Mouse (Mus musculus) forebrain, embryonic 15.5 days (tissue): Measurements from ENCODE around the gene Mlc1. TPM values are rescaled to one million over a fixed set of nuclear protein-coding genes. Genes with fewer than 3 reads are reported as not detected.

Source experiments
- ATAC-seq: fragments of 200-750 bp; cut with Nextera tagmentation; replicated peaks from 2 replicates; pipeline ENCODE4 v1.8.0; 2017; ENCODE audit warnings: mild to moderate bottlenecking, moderate TSS enrichment, moderate library complexity
- H3K27ac ChIP-seq: fragments of 300-500 bp; sonication (generic); replicated peaks from 2 replicates; pipeline ENCODE4 v1.5.1; 2015; ENCODE audit warnings: mild to moderate bottlenecking, inconsistent platforms
- H3K27me3 ChIP-seq: fragments of 300-500 bp; sonication (generic); 2 replicates; pipeline ENCODE4 v1.6.1; 2015; ENCODE audit warnings: inconsistent platforms
- H3K36me3 ChIP-seq: fragments of 300-500 bp; sonication (generic); 2 replicates; pipeline ENCODE4 v1.6.1; 2015; ENCODE audit warnings: mild to moderate bottlenecking, inconsistent platforms
- H3K4me1 ChIP-seq: fragments of 300-500 bp; sonication (generic); 2 replicates; pipeline ENCODE4 v1.6.1; 2015; ENCODE audit warnings: inconsistent platforms
- H3K4me2 ChIP-seq: fragments of 300-500 bp; sonication (generic); replicated peaks from 2 replicates; pipeline ENCODE4 v1.6.1; 2015; ENCODE audit warnings: mild to moderate bottlenecking, inconsistent platforms
- H3K4me3 ChIP-seq: fragments of 300-500 bp; sonication (generic); 2 replicates; pipeline ENCODE4 v1.5.1; 2015; ENCODE audit warnings: mild to moderate bottlenecking, inconsistent platforms
- H3K9ac ChIP-seq: fragments of 300-500 bp; sonication (generic); replicated peaks from 2 replicates; pipeline ENCODE4 v1.6.1; 2015; ENCODE audit warnings: mild to moderate bottlenecking, inconsistent platforms
- H3K9me3 ChIP-seq: fragments of 300-500 bp; sonication (generic); 2 replicates; pipeline ENCODE4 v1.6.1; 2016; ENCODE audit warnings: inconsistent platforms
- WGBS: fragments of 180-500 bp; shearing (Covaris S2); methylation state at CpG from one replicate; pipeline ENCODE4 v1.1.7; 2015; ENCODE audit warnings: mixed read lengths; 5-methylcytosine and 5-hydroxymethylcytosine counted together
- polyA plus RNA-seq: library from polyadenylated mRNA; unstranded; fragments of >200 nt; fragmentation: Nextera tagmentation; extraction: Ambion mirVana; gene quantifications from 2 replicates; pipeline ENCODE4 v1.2.1, GENCODE M21; 2015

Gene Mlc1
- polyA plus RNA-seq, 1 experiment from 2014 or later: 36.6 TPM

DNA sequence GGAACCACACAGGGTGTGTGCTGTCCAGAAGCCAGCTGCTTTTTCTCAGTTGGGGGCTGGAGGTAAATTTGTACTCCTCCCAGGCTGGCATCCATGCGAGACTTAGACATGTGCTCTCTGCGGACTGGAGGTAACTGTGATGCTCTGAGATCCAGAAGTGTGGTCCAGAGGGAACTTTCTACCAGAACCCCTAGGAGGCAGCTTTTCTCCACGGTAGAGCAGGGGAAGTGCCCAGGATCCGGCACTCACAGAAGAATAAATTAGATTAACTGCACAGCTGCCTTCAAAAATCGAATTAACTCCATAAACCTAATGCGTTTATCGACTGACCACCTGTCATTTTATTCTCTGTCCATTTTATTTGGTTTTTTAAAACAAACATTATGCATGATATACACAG, 44.7 kb downstream of the Mlc1 start:
- Histone ChIP-seq H3K27ac (no peak overlapping the region), H3K4me2 (no peak overlapping the region), H3K4me3 (no peak overlapping the region), H3K36me3 (no peaks in the 10 kb centered on the region), H3K27me3 (no peaks in the 10 kb centered on the region), H3K9ac (no peak overlapping the region), H3K4me1 (no peaks in the 10 kb centered on the region), H3K9me3 (no peaks in the 10 kb centered on the region)
- ATAC-seq: no peak
- 55% methylated on average over 7 of the region's 7 CpGs for WGBS

- Histone ChIP-seq H3K27me3 (no peaks in the 10 kb centered on the region), H3K36me3 (no peaks in the 10 kb centered on the region), H3K4me2 (no peak overlapping the region), H3K4me1 (no peaks in the 10 kb centered on the region), H3K9me3 (no peaks in the 10 kb centered on the region), H3K27ac (no peak overlapping the region), H3K4me3 (no peak overlapping the region), H3K9ac (no peak overlapping the region)
- 85% methylated on average over 10 of the region's 10 CpGs for WGBS
- ATAC-seq: no peak
Measured at GRCm38 (mm10) chr15:88932667-88933066, 46.1 kb downstream of the Mlc1 start.

DNA sequence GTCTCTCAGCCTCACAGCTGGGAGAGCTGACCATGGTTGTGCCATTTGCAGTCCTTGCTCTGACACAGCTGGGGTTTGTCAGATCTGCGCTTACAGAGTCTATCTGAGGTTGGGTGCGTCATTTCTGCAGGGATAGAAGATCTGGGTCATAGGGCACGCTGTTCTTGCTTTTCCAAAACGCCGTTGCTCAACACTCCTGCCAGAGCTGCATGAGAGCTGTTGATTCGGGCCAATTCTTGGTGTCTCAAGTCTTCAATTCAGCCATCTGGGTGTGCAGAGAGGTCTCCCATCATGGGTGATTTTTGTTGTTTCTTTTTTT, 56.9 kb downstream of the Mlc1 start:
- WGBS: 76% methylated on average over 6 of the region's 6 CpGs
- no peak overlapping the region for H3K27ac ChIP-seq
- H3K4me3 ChIP-seq: no peak overlapping the region
- no peaks in the 10 kb centered on the region for H3K9me3 ChIP-seq
- no peak overlapping the region for H3K9ac ChIP-seq
- H3K27me3 ChIP-seq: no peaks in the 10 kb centered on the region
- no peak for ATAC-seq
- H3K36me3 ChIP-seq: no peaks in the 10 kb centered on the region
- H3K4me2 ChIP-seq: no peak overlapping the region
- H3K4me1 ChIP-seq: no peaks in the 10 kb centered on the region

DNA sequence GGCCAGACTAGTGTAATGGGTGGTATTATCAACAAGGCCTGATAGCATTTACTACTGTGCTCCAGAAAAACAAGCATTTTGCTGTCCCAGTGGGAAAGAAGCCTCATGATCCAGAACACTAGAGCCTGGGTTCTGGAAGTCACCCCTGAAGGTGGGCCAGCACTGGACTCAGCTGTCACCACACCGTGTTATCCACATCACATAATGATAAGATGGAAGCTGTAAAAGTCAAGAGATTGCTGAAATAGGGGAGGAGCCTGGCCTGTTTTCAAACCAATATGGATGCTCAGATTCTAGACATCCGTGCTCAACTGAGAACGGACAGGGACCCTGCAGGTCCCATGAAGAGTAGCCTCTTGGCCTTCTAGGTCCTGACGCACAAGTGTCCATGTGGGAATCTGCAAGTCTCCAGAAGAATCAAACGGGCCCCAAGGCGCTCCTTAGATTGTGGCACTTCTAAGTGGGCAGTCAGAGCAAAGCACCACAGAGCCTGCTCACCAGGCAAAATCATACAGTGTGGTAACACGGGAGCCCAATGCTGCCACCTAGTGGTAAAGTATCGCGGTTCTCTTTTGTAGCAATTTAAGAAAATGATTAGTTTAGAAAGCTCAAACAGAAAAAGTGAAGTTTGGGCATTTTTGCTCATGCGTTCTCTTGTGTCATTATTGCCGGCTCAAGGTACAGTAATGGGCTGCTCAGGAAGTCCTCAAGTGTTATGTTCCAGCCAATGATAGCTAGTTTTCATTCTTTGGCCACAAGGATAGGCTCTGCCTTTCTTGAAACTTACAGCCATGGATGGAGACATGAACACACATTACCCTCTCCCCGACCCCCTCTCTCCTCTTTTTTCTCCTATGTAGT, 57.4 kb downstream of the Mlc1 start:
- WGBS: 28% methylated on average over 12 of the region's 12 CpGs
- no peaks in the 10 kb centered on the region for H3K4me1 ChIP-seq
- H3K9ac ChIP-seq: no peak overlapping the region; the same call in 1 of the 2 replicates

GRCm38 (mm10) chr15:88920065-88920464, 58.7 kb downstream of the Mlc1 start:
- no peak overlapping the region for H3K9ac ChIP-seq
- no peaks in the 10 kb centered on the region for H3K27me3 ChIP-seq
- WGBS: 94% methylated on average over 1 of the region's 1 CpGs
- no peak overlapping the region for H3K4me3 ChIP-seq
- no peak overlapping the region for H3K27ac ChIP-seq
- no peak for ATAC-seq
- H3K4me1 ChIP-seq: no peaks in the 10 kb centered on the region
- no peaks in the 10 kb centered on the region for H3K36me3 ChIP-seq
- H3K4me2 ChIP-seq: no peak overlapping the region
- no peaks in the 10 kb centered on the region for H3K9me3 ChIP-seq

More for the DNA sequence above, 57.4 kb downstream of the Mlc1 start:
- Histone ChIP-seq H3K36me3 (no peaks in the 10 kb centered on the region), H3K27me3 (no peaks in the 10 kb centered on the region), H3K4me3 (no peak overlapping the region), H3K4me2 (peak overlapping the region; percentile 31), H3K9me3 (no peaks in the 10 kb centered on the region), H3K27ac (no peak overlapping the region)
- peak; percentile 74; the same call in 1 of the 2 replicates for ATAC-seq

DNA sequence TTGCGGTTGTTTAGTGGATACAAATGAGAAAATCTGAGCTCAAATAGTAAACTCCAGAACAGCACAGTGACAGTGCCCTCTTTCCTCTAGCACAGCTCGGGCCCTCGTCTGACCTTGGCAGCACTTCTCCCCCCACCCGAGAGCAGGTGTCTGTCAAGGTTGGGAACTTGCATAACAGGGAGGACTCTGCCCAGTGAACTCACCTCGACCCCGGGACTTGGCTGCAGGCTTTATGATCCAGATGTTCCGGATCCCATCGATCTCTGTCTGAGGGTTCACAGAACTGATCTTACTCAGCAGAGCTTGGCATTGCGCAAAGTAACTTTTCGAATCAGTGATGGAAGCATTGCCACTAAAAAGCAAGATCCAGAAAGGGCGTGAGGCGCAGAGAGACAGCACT, 59.5 kb downstream of the Mlc1 start:
- H3K9ac ChIP-seq: no peak overlapping the region
- WGBS: 84% methylated on average over 12 of the region's 12 CpGs
- ATAC-seq: no peak
- no peaks in the 10 kb centered on the region for H3K27me3 ChIP-seq
- H3K4me3 ChIP-seq: no peak overlapping the region
- H3K9me3 ChIP-seq: no peaks in the 10 kb centered on the region
- H3K27ac ChIP-seq: no peak overlapping the region
- no peak overlapping the region for H3K4me2 ChIP-seq
- H3K36me3 ChIP-seq: no peaks in the 10 kb centered on the region
- no peaks in the 10 kb centered on the region for H3K4me1 ChIP-seq

DNA sequence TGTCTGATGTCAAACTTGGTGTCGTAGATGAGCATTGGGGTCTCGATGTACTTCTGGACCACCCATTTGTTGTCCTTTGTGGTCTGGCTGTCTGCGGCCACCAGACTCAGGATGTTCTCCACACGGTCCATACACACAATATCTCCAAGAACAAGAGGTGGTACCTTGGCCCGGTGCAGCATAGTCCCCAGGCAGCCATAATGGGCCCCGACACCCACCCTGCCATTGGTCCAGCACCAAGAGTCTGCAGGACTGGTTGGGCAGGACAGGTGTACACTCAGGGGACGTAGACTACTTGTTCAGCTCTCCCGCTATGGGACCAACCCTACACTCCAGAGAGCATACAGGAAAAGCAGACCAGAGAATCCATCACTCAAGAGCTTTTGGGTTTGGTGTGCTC, 61.7 kb downstream of the Mlc1 start:
- 97% methylated on average over 8 of the region's 8 CpGs for WGBS
- H3K9me3 ChIP-seq: no peaks in the 10 kb centered on the region
- H3K27me3 ChIP-seq: no peaks in the 10 kb centered on the region
- no peak overlapping the region for H3K4me3 ChIP-seq
- H3K4me2 ChIP-seq: no peak overlapping the region
- no peak overlapping the region for H3K9ac ChIP-seq
- H3K36me3 ChIP-seq: no peaks in the 10 kb centered on the region
- no peak for ATAC-seq
- no peaks in the 10 kb centered on the region for H3K4me1 ChIP-seq
- H3K27ac ChIP-seq: no peak overlapping the region

DNA sequence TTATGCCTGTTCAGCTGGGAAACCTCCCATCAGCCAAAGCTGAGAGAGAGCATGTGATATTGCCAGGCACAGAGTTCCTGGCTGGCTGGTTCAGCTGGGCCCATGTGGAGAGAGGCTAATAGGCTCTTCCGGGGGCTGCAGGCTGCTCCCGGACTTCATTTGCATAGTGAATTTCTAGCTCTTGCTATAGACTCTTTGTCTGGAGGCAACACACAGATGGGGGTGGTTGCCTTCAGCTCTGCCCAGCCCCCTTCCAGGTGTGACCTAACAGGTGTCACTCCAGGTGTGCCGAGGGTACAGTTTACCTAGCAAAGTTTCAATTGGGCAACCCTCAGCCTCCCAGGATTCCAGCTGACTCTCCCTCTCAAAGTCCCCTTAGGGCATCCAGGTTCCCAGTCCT, 62.4 kb downstream of the Mlc1 start:
- H3K4me2 ChIP-seq: no peak overlapping the region
- no peak overlapping the region for H3K4me3 ChIP-seq
- no peaks in the 10 kb centered on the region for H3K9me3 ChIP-seq
- H3K36me3 ChIP-seq: no peaks in the 10 kb centered on the region
- H3K27ac ChIP-seq: no peak overlapping the region
- ATAC-seq: no peak
- H3K27me3 ChIP-seq: no peaks in the 10 kb centered on the region
- no peak overlapping the region for H3K9ac ChIP-seq
- 41% methylated on average over 3 of the region's 3 CpGs for WGBS
- no peaks in the 10 kb centered on the region for H3K4me1 ChIP-seq

DNA sequence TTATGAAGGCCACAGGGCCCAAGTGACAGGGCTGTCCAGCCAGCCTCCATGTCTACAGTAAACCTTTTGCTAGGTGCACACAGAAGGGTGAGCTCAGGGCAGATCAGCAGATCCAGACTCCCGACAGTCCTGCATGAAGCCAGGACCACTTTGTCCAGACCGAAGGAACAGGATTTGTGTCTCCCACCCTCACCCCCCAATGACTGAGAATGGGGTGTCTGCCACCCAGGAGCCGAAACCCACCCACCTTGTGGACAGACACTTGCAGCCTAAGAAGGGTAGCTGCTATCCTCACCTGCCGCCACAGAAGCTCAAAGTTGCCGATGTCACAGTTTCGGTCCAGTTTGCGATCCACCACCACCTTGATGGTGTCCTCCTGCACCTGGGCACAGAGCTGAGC, 63.8 kb downstream of the Mlc1 start:
- Histone ChIP-seq H3K4me2 (no peak overlapping the region), H3K27ac (no peak overlapping the region), H3K36me3 (no peaks in the 10 kb centered on the region), H3K4me3 (no peak overlapping the region), H3K9me3 (no peaks in the 10 kb centered on the region), H3K27me3 (no peaks in the 10 kb centered on the region), H3K4me1 (no peaks in the 10 kb centered on the region), H3K9ac (no peak overlapping the region)
- no peak for ATAC-seq
- WGBS: 97% methylated on average over 7 of the region's 7 CpGs

- WGBS: 66% methylated on average over 4 of the region's 4 CpGs
Measured at GRCm38 (mm10) chr15:88906347-88906746, 72.5 kb downstream of the Mlc1 start.

More at GRCm38 (mm10) chr15:88906347-88906746, 72.5 kb downstream of the Mlc1 start:
- no peaks in the 10 kb centered on the region for H3K4me1 ChIP-seq
- no peaks in the 10 kb centered on the region for H3K27me3 ChIP-seq
- no peak overlapping the region for H3K4me2 ChIP-seq
- no peak for ATAC-seq
- H3K4me3 ChIP-seq: no peak overlapping the region
- no peak overlapping the region for H3K9ac ChIP-seq
- no peaks in the 10 kb centered on the region for H3K9me3 ChIP-seq
- H3K36me3 ChIP-seq: no peaks in the 10 kb centered on the region
- H3K27ac ChIP-seq: no peak overlapping the region

Other genes starting within 250 kb of the Mlc1 start
- 27.2 and 29.3 TPM in 2 replicates for gene Brd1, start 244.8 kb downstream of the Mlc1 start, polyA plus RNA-seq
- 22.0 and 23.0 TPM in 2 replicates for gene Zbed4, start 227.3 kb downstream of the Mlc1 start, polyA plus RNA-seq
- 7.8 and 8.5 TPM in 2 replicates for gene Alg12, start 159.7 kb downstream of the Mlc1 start, polyA plus RNA-seq
- 58.5 and 59.5 TPM in 2 replicates for gene Creld2, start 159.4 kb downstream of the Mlc1 start, polyA plus RNA-seq
- 69.1 and 70.7 TPM in 2 replicates for gene Pim3, start 116.8 kb downstream of the Mlc1 start, polyA plus RNA-seq
- gene Ttll8, start 24.6 kb downstream of the Mlc1 start, polyA plus RNA-seq: 0.14 TPM in 1 of 2 replicates, not detected in the other
- gene Mov10l1, start 3.9 kb upstream of the Mlc1 start, polyA plus RNA-seq: not detected in 2 replicates
- gene Panx2, start 80.7 kb upstream of the Mlc1 start, polyA plus RNA-seq: 3.6 and 4.6 TPM in 2 replicates
- gene Trabd, start 96.1 kb upstream of the Mlc1 start, polyA plus RNA-seq: 39.3 and 39.9 TPM in 2 replicates
- gene Selenoo, start 110.1 kb upstream of the Mlc1 start, polyA plus RNA-seq: 25.0 and 26.0 TPM in 2 replicates
- 17.5 and 17.7 TPM in 2 replicates for gene Tubgcp6, start 144.1 kb upstream of the Mlc1 start, polyA plus RNA-seq
- gene Hdac10, start 149.7 kb upstream of the Mlc1 start, polyA plus RNA-seq: 31.5 and 38.6 TPM in 2 replicates
- 5.5 and 5.8 TPM in 2 replicates for gene Mapk12, start 161.7 kb upstream of the Mlc1 start, polyA plus RNA-seq
- 42.8 and 42.9 TPM in 2 replicates for gene Mapk11, start 170.6 kb upstream of the Mlc1 start, polyA plus RNA-seq
- gene Plxnb2, start 201.8 kb upstream of the Mlc1 start, polyA plus RNA-seq: 113 and 118 TPM in 2 replicates
- 58.5 and 62.2 TPM in 2 replicates for gene Dennd6b, start 217.5 kb upstream of the Mlc1 start, polyA plus RNA-seq
- 79.8 and 83.6 TPM in 2 replicates for gene Ppp6r2, start 232.5 kb upstream of the Mlc1 start, polyA plus RNA-seq